Mouse (Mus musculus): ENCODE measurements around the gene Nrp1. TPM values are rescaled to one million over a fixed set of nuclear protein-coding genes. Genes with fewer than 3 reads are reported as not detected.

Nrp1 gene
- total and polyA plus RNA-seq, 3 experiments, result 7.3 to 14.7 (median 11.9) TPM

DNA sequence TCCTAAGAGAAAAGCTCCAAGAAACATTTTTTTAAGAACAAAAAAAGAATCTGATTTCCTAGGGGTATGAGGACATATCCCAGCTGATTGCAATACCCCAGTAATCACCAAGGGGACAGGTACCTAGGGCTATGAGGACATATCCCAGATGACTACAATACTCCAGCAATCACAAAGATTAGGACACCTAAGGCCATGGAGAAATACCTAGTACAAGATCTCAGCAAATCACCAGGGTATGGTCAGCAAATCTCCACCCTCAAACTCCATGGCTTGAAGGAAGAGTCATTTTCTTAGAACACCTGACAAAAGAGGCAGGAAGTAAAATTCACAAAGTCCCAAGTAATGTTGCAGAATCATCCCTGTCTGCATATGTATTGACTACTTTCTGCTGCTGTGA is 32.4 kb downstream of the Nrp1 start:
- Histone ChIP-seq H3K9me3 (replicated peaks; ENCODE audit: low read length) (no peaks in the 10 kb centered on the region), H3K4me1 (ENCODE audit: control insufficient read depth in 1 of 2, insufficient read depth in 2 of 2) (no peaks in the 10 kb centered on the region), H3K4me2 (ENCODE audit: insufficient read depth, low read depth, poor library complexity, severe bottlenecking) (no peak overlapping the region), H3K4me3 (replicated peaks in 1 of 3; ENCODE audit: low read depth in 2 of 3, low read length in 2 of 3, poor library complexity in 1 of 3) (no peak overlapping the region), H3K27me3 (replicated peaks) (no peaks in the 10 kb centered on the region), H3K9ac (ENCODE audit: insufficient read depth, low read depth) (no peak overlapping the region), H3K27ac (ENCODE audit: insufficient read depth, low read depth) (no peak overlapping the region), H3K79me2 (replicated peaks; ENCODE audit: control insufficient read depth, extremely low read depth, insufficient read depth, poor library complexity, severe bottlenecking) (no peaks in the 10 kb centered on the region), H3K36me3 (replicated peaks in 1 of 2; ENCODE audit: control insufficient read depth in 1 of 2, insufficient read depth in 1 of 2, low read length in 1 of 2) (no peaks in the 10 kb centered on the region)
- no peak for DNase-seq (ENCODE audit: extremely low read depth)
- in situ Hi-C loops (cut with MboI; ENCODE audit: low pct_ligation_motif_present, low pct_unique_long_range_greater_than_20kb, low sequenced_read_pairs) (no loop called here), dilution Hi-C loops (cut with MboI; ENCODE audit: extremely low pct_ligation_motif_present, extremely low pct_unique_long_range_greater_than_20kb, low sequenced_read_pairs) (no loop called here)
- TF ChIP-seq TBP (conservative IDR thresholded peaks at IDR 0.05; ENCODE audit: low read depth, low read length) (no peak), ZNF384 (IDR thresholded peaks at IDR 0.05; ENCODE audit: low read depth, low read length) (no peak), PAX5 (IDR thresholded peaks at IDR 0.05; ENCODE audit: low read length) (no peak), MXI1 (IDR thresholded peaks at IDR 0.05; ENCODE audit: low read depth, low read length) (no peak), KAT2A (IDR thresholded peaks at IDR 0.05; ENCODE audit: insufficient replicate concordance, low read length) (no peak), CHD1 (IDR thresholded peaks at IDR 0.05; ENCODE audit: low read depth, low read length) (no peak), EP300 (IDR thresholded peaks at IDR 0.05; ENCODE audit: low read length) (no peak), MAX (IDR thresholded peaks at IDR 0.05; ENCODE audit: low read length) (no peak), CHD2 (IDR thresholded peaks at IDR 0.05; ENCODE audit: low read length) (no peak), RCOR1 (conservative IDR thresholded peaks at IDR 0.05; ENCODE audit: low read depth, low read length) (no peak), ETS1 (conservative IDR thresholded peaks at IDR 0.05; ENCODE audit: low read depth, low read length) (no peak), POLR2A (IDR thresholded peaks at IDR 0.05; ENCODE audit: low read depth, low read length) (no peak), ELF1 (IDR thresholded peaks at IDR 0.05; ENCODE audit: low read depth, low read length) (no peak), GABPA (IDR thresholded peaks at IDR 0.05; ENCODE audit: insufficient replicate concordance, low read depth, low read length) (no peak), USF1 (IDR thresholded peaks at IDR 0.05; ENCODE audit: low read depth, low read length) (no peak)

GRCm38 (mm10) chr8:128391182-128391760 is 32.9 kb downstream of the Nrp1 start:
- no peaks in the 10 kb centered on the region for H3K4me1 ChIP-seq (ENCODE audit: control insufficient read depth in 1 of 2, insufficient read depth in 2 of 2)
- no peaks in the 10 kb centered on the region for H3K27me3 ChIP-seq (replicated peaks)
- H3K4me2 ChIP-seq (ENCODE audit: insufficient read depth, low read depth, poor library complexity, severe bottlenecking), result no peak overlapping the region
- dilution Hi-C loops (cut with MboI; ENCODE audit: extremely low pct_ligation_motif_present, extremely low pct_unique_long_range_greater_than_20kb, low sequenced_read_pairs) (no loop called here), in situ Hi-C loops (cut with MboI; ENCODE audit: low pct_ligation_motif_present, low pct_unique_long_range_greater_than_20kb, low sequenced_read_pairs) (no loop called here)
- no peak overlapping the region for H3K4me3 ChIP-seq (replicated peaks in 1 of 3; ENCODE audit: low read depth in 2 of 3, low read length in 2 of 3, poor library complexity in 1 of 3)
- no peak overlapping the region for H3K9ac ChIP-seq (ENCODE audit: insufficient read depth, low read depth)
- H3K79me2 ChIP-seq (replicated peaks; ENCODE audit: control insufficient read depth, extremely low read depth, insufficient read depth, poor library complexity, severe bottlenecking), result no peaks in the 10 kb centered on the region
- no peak overlapping the region for H3K27ac ChIP-seq (ENCODE audit: insufficient read depth, low read depth)
- H3K9me3 ChIP-seq (replicated peaks; ENCODE audit: low read length), result no peaks in the 10 kb centered on the region
- H3K36me3 ChIP-seq (replicated peaks in 1 of 2; ENCODE audit: control insufficient read depth in 1 of 2, insufficient read depth in 1 of 2, low read length in 1 of 2), result no peaks in the 10 kb centered on the region
- no peak for DNase-seq (ENCODE audit: extremely low read depth)
- TF ChIP-seq NRF1 (IDR thresholded peaks at IDR 0.05; ENCODE audit: low read depth, low read length), result no peak
- TF ChIP-seq POLR2AphosphoS2 (IDR thresholded peaks at IDR 0.05; ENCODE audit: low read depth, low read length), result no peak
- TF ChIP-seq MAX (IDR thresholded peaks at IDR 0.05; ENCODE audit: low read length), result no peak
- TF ChIP-seq NELFE (IDR thresholded peaks at IDR 0.05; ENCODE audit: low read depth, low read length), result no peak
- TF ChIP-seq GABPA (IDR thresholded peaks at IDR 0.05; ENCODE audit: insufficient replicate concordance, low read depth, low read length), result no peak
- TF ChIP-seq ETS1 (conservative IDR thresholded peaks at IDR 0.05; ENCODE audit: low read depth, low read length), result no peak
- TF ChIP-seq USF2 (conservative IDR thresholded peaks at IDR 0.05; ENCODE audit: low read depth, low read length), result no peak
- TF ChIP-seq TCF12 (IDR thresholded peaks at IDR 0.05; ENCODE audit: low read depth, low read length), result no peak
- no peak for TF ChIP-seq JUN (IDR thresholded peaks at IDR 0.05; ENCODE audit: insufficient read depth, low read depth, low read length)
- no peak for TF ChIP-seq SMC3 (IDR thresholded peaks at IDR 0.05; ENCODE audit: low read depth, low read length)
- no peak for TF ChIP-seq POLR2A (IDR thresholded peaks at IDR 0.05; ENCODE audit: low read depth, low read length)
- no peak for TF ChIP-seq ZMIZ1 (IDR thresholded peaks at IDR 0.05; ENCODE audit: low read depth, low read length)
- TF ChIP-seq E2F4 (IDR thresholded peaks at IDR 0.05; ENCODE audit: insufficient replicate concordance, low read depth, low read length), result no peak
- no peak for TF ChIP-seq MYC (IDR thresholded peaks at IDR 0.05; ENCODE audit: low read depth, low read length)
- TF ChIP-seq ZC3H11A (IDR thresholded peaks at IDR 0.05; ENCODE audit: low read depth, low read length), result no peak
- no peak for TF ChIP-seq CTCF (conservative IDR thresholded peaks at IDR 0.05 in 1 of 2, IDR thresholded peaks at IDR 0.05 in 1 of 2; ENCODE audit: low read depth in 2 of 2, low read length in 2 of 2)
- TF ChIP-seq KAT2A (IDR thresholded peaks at IDR 0.05; ENCODE audit: insufficient replicate concordance, low read length), result no peak
- TF ChIP-seq CHD1 (IDR thresholded peaks at IDR 0.05; ENCODE audit: low read depth, low read length), result no peak

Measured in CH12.LX (cell line).